Mouse (Mus musculus): ENCODE data around the gene Vmn1r68.

DNA sequence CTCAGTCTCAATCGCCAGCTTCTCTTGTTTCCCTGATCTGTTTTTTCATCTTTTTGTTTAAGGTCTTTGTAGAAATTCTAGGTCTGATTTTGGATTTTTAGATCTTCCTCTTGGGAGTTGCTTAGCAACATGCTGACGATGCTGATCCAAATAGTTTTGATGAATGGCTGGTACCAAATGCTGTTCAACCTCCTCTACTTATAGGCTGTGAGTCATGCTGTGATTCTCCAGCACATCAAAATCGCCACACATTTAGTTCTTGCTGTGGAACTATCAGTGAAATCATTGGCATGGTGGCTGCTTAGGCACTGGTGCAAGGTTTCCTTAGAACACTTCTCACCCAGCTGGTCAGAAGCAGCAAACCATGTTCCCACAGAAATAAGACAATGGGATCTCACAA lies 100.1 kb downstream of the Vmn1r68 start:
- TF ChIP-seq TAL1 (IDR thresholded peaks at IDR 0.05; ENCODE audit: low read length) (no peak), GATA1 (IDR thresholded peaks at IDR 0.05; ENCODE audit: low read length) (no peak)

All from erythroblast, embryonic 14.5 days (primary cell).